Mouse (Mus musculus) subcutaneous adipose tissue, adult 2 months (tissue): ENCODE measurements around the gene Mbtps2. TPM values are rescaled to one million over a fixed set of nuclear protein-coding genes. Genes with fewer than 3 reads are reported as not detected.

ENCODE experiments used
- polyA plus RNA-seq: library from polyadenylated mRNA; depleted of rRNA; stranded (reverse); fragments of >200 nt; gene quantifications from 2 replicates; pipeline ENCODE4 v1.2.3, GENCODE M21; 2012; ENCODE audit warnings: low replicate concordance; rRNA removed

The Mbtps2 gene
- polyA plus RNA-seq: 7.3 and 12.8 TPM in 2 replicates

GRCm38 (mm10) chrX:157598186-157598996, at the start of gene Mbtps2:
TSS of gene Mbtps2 (minus strand) at chrX:157598715.

GRCm38 (mm10) chrX:157568840-157569239, 29.7 kb downstream of the Mbtps2 start, which contains the start of gene Yy2:
TSS of gene Yy2 (minus strand) at chrX:157568985.

GRCm38 (mm10) chrX:157491944-157492726, 106.4 kb downstream of the Mbtps2 start, which contains the start of gene Sms:
TSS of gene Sms (minus strand) at chrX:157492287.

Other genes starting within 250 kb of the Mbtps2 start
- 0.06 TPM in 1 of 2 replicates, not detected in the other for gene Phex, start 183.4 kb downstream of the Mbtps2 start, polyA plus RNA-seq
- gene Sms, start 106.4 kb downstream of the Mbtps2 start, polyA plus RNA-seq: 5.2 and 12.7 TPM in 2 replicates
- not detected in 2 replicates for gene Yy2, start 29.7 kb downstream of the Mbtps2 start, polyA plus RNA-seq
- not detected in 2 replicates for gene Smpx, start 100.2 kb upstream of the Mbtps2 start, polyA plus RNA-seq
- not detected in 2 replicates for gene Klhl34, start 219.7 kb upstream of the Mbtps2 start, polyA plus RNA-seq